Mouse (Mus musculus): ENCODE results near the gene Ryr3. TPM values are rescaled to one million over a fixed set of nuclear protein-coding genes. Genes with fewer than 3 reads are reported as not detected.

Ryr3 gene
- polyA plus RNA-seq, 1 experiment from 2014 or later, result 0.56 TPM

GRCm38 (mm10) chr2:112676721-112677120 lies 540.2 kb downstream of the Ryr3 start:
- Histone ChIP-seq H3K4me1 (no peaks in the 10 kb centered on the region), H3K9me3 (replicated peaks) (no peaks in the 10 kb centered on the region), H3K36me3 (no peaks in the 10 kb centered on the region), H3K4me3 (replicated peaks) (no peak overlapping the region), H3K27ac (no peak overlapping the region), H3K4me2 (no peak overlapping the region), H3K27me3 (no peaks in the 10 kb centered on the region), H3K9ac (no peak overlapping the region)
- 76% methylated on average over 1 of the region's 1 CpGs for WGBS
- ATAC-seq (replicated peaks; ENCODE audit: low FRiP score), result no peak

DNA sequence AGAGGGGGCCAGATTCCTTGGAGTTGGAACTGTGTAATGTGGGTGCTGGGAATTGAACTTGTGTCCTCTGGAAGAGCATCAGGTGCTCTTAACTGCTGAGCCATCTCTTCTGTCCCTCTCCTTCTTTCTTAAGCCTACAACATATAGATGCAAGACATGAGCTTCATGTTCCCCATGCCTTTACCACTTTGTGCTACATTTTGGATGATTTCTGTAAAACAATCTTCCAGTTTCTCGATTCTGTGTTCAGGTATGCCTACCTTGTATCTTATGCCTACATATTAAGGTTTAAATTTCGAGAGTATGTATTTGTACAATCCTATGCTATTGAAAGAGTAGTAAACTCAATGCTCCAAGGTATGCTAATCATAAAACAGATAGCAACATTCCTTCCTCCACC lies 540.7 kb downstream of the Ryr3 start:
- 86% methylated on average over 2 of the region's 2 CpGs for WGBS
- Histone ChIP-seq H3K27ac (no peak overlapping the region), H3K27me3 (no peaks in the 10 kb centered on the region), H3K9me3 (replicated peaks) (no peaks in the 10 kb centered on the region), H3K4me1 (no peaks in the 10 kb centered on the region), H3K4me3 (replicated peaks) (no peak overlapping the region), H3K36me3 (no peaks in the 10 kb centered on the region), H3K4me2 (no peak overlapping the region), H3K9ac (no peak overlapping the region)
- ATAC-seq (replicated peaks; ENCODE audit: low FRiP score), result no peak

- H3K27ac ChIP-seq, result no peak overlapping the region
- H3K4me1 ChIP-seq, result no peaks in the 10 kb centered on the region
- no peaks in the 10 kb centered on the region for H3K36me3 ChIP-seq
- H3K9me3 ChIP-seq (replicated peaks), result no peaks in the 10 kb centered on the region
- no peak for ATAC-seq (replicated peaks; ENCODE audit: low FRiP score)
- no peak overlapping the region for H3K4me2 ChIP-seq
- no peaks in the 10 kb centered on the region for H3K27me3 ChIP-seq
- H3K4me3 ChIP-seq (replicated peaks), result no peak overlapping the region
- no peak overlapping the region for H3K9ac ChIP-seq
- 89% methylated on average over 3 of the region's 3 CpGs for WGBS
Measured at GRCm38 (mm10) chr2:112669461-112669860, 547.4 kb downstream of the Ryr3 start.

DNA sequence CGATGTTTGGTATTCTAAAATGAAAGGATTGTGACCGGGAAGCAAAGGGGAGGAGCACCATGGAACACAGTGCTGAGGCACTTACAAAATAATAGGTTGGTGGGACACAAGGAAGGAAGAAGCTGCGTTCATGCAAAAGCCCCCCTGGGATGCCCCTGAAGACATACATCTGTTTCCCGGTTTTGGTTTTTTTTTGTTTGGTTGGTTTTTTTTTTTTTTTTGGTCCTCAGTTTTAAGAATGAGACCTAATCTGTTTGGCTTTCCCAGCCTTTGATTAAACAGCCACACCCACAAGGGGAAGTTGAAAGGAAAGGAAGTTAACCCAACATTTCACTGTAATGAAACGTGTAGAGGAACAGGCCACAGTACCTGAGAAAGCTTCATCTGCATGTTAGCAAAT lies 560.8 kb downstream of the Ryr3 start:
- H3K4me2 ChIP-seq, result no peak overlapping the region
- H3K9me3 ChIP-seq (replicated peaks), result no peaks in the 10 kb centered on the region
- H3K9ac ChIP-seq, result no peak overlapping the region
- no peaks in the 10 kb centered on the region for H3K36me3 ChIP-seq
- no peak overlapping the region for H3K4me3 ChIP-seq (replicated peaks)
- WGBS, result 65% methylated on average over 5 of the region's 5 CpGs
- no peaks in the 10 kb centered on the region for H3K27me3 ChIP-seq
- no peaks in the 10 kb centered on the region for H3K4me1 ChIP-seq
- no peak for ATAC-seq (replicated peaks; ENCODE audit: low FRiP score)
- no peak overlapping the region for H3K27ac ChIP-seq

DNA sequence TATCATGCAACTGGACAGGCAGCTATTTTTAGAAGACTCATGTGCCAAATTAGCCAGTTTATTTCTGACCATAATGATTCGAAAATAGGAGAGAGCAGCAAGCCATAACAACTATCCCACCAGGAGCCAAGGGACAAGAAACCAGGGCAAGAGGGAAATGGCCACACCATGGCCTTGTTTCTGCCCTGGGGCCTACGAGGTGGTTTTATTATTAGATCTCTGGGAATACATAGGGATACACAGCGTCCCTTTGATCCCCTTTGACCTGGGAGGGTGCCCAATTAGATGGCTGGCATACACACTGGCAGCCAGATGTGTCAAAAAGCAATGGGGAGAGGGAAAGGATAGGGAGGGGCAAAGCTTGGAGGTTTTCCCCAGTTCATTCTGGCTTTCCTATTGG lies 563.1 kb downstream of the Ryr3 start:
- Histone ChIP-seq H3K9me3 (replicated peaks) (no peaks in the 10 kb centered on the region), H3K36me3 (no peaks in the 10 kb centered on the region), H3K27ac (no peak overlapping the region), H3K27me3 (no peaks in the 10 kb centered on the region), H3K4me2 (no peak overlapping the region), H3K9ac (no peak overlapping the region), H3K4me1 (no peaks in the 10 kb centered on the region), H3K4me3 (replicated peaks) (no peak overlapping the region)
- ATAC-seq (replicated peaks; ENCODE audit: low FRiP score), result no peak
- whole genome bisulfite sequencing, result 78% methylated on average over 3 of the region's 3 CpGs

DNA sequence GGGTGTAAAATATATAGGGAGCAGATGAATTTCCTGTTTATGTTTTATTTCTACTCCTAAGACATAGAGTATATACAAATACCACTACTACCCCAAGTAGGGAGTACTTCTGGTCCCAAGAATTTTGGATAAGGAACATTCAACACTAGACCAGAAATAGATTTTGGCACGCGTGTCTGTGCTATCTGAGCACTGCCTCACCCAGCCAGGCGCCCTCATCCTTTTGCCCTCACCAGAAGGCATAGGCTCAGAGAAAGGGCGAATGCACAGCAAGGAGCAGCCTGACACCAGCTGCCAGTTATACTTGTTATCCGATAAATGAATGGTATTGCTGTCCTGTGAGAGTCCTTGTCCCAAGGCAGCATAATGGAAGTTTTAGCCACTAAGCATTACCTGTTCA lies 579.7 kb downstream of the Ryr3 start:
- no peaks in the 10 kb centered on the region for H3K9me3 ChIP-seq (replicated peaks)
- H3K36me3 ChIP-seq, result peaks cover 4% of the 10 kb centered on the region; the same call in 1 of the 2 replicates
- 90% methylated on average over 5 of the region's 5 CpGs for WGBS
- H3K9ac ChIP-seq, result no peak overlapping the region
- no peak overlapping the region for H3K27ac ChIP-seq
- no peaks in the 10 kb centered on the region for H3K27me3 ChIP-seq
- no peak overlapping the region for H3K4me2 ChIP-seq
- no peaks in the 10 kb centered on the region for H3K4me1 ChIP-seq
- ATAC-seq (replicated peaks; ENCODE audit: low FRiP score), result no peak
- H3K4me3 ChIP-seq (replicated peaks), result no peak overlapping the region

GRCm38 (mm10) chr2:112632536-112632935 lies 584.4 kb downstream of the Ryr3 start:
- no peak overlapping the region for H3K9ac ChIP-seq
- H3K4me1 ChIP-seq, result no peaks in the 10 kb centered on the region; the same call in 1 of the 2 replicates
- no peak overlapping the region for H3K4me3 ChIP-seq (replicated peaks)
- 87% methylated on average over 9 of the region's 9 CpGs for WGBS
- no peak overlapping the region for H3K27ac ChIP-seq
- no peaks in the 10 kb centered on the region for H3K27me3 ChIP-seq
- H3K9me3 ChIP-seq (replicated peaks), result no peaks in the 10 kb centered on the region
- H3K4me2 ChIP-seq, result no peak overlapping the region
- no peak for ATAC-seq (replicated peaks; ENCODE audit: low FRiP score)
- peaks cover 4% of the 10 kb centered on the region; the same call in 1 of the 2 replicates for H3K36me3 ChIP-seq

- Histone ChIP-seq H3K4me2 (no peak overlapping the region), H3K4me3 (replicated peaks) (no peak overlapping the region), H3K9me3 (replicated peaks) (no peaks in the 10 kb centered on the region), H3K9ac (no peak overlapping the region), H3K27me3 (no peaks in the 10 kb centered on the region), H3K4me1 (no peaks in the 10 kb centered on the region; the same call in 1 of the 2 replicates), H3K27ac (no peak overlapping the region), H3K36me3 (peaks cover 4% of the 10 kb centered on the region; the same call in 1 of the 2 replicates)
- peak; percentile 76 for ATAC-seq (replicated peaks; ENCODE audit: low FRiP score)
- 48% methylated on average over 11 of the region's 11 CpGs for WGBS
Measured at GRCm38 (mm10) chr2:112630669-112631068, 586.2 kb downstream of the Ryr3 start.

DNA sequence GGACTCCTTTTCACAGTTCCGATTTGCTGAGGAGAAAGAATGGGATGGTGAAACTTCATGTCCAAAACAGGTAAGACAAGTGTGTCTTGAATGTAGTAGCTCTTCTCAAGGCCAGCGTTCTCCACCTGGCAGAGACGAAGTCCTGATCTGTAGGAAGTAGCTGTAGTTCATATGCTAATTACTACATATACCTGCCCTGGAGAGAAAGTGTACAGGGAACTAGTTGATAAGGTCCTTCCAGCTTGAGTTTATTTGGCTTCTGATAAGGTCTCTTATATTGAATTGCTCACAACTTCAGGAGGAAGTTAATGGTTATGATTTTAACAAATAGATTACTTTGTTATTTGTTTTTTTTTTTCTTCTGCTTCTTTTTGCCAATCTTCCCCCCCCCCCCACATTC lies 591.7 kb downstream of the Ryr3 start:
- Histone ChIP-seq H3K27me3 (no peaks in the 10 kb centered on the region), H3K27ac (no peak overlapping the region), H3K4me2 (no peak overlapping the region), H3K9me3 (replicated peaks) (no peaks in the 10 kb centered on the region), H3K36me3 (no peaks in the 10 kb centered on the region), H3K9ac (no peak overlapping the region), H3K4me3 (replicated peaks) (no peak overlapping the region), H3K4me1 (no peaks in the 10 kb centered on the region)
- no peak for ATAC-seq (replicated peaks; ENCODE audit: low FRiP score)
- 85% methylated on average over 3 of the region's 3 CpGs for WGBS

DNA sequence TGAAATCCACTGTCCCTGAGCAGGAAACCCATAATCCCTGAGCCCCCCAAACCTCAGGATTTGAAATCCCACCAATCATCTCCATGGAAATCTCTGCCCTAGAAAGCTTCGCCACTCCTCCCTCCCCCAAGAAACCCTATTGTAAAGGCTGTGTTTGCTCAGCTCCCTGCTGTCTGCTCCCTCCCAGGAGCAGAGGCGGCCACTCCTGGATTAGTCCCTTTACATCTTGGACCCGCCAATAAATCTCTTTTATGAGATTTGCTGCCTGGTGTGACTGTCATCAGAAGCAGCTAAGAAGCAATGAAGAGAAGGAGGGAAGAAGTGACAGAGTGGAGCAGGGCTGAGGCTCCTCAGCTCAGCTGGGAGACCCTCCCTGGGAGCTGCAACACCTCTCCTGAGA lies 599.7 kb downstream of the Ryr3 start:
- H3K36me3 ChIP-seq, result no peaks in the 10 kb centered on the region
- no peak overlapping the region for H3K4me3 ChIP-seq (replicated peaks)
- H3K27ac ChIP-seq, result no peak overlapping the region
- peaks cover 6% of the 10 kb centered on the region for H3K4me1 ChIP-seq
- no peak overlapping the region for H3K9ac ChIP-seq
- no peaks in the 10 kb centered on the region for H3K27me3 ChIP-seq
- no peak overlapping the region for H3K4me2 ChIP-seq
- H3K9me3 ChIP-seq (replicated peaks), result no peaks in the 10 kb centered on the region
- ATAC-seq (replicated peaks; ENCODE audit: low FRiP score), result peak; percentile 82
- 22% methylated on average over 3 of the region's 3 CpGs for WGBS

GRCm38 (mm10) chr2:112614375-112614774 lies 602.5 kb downstream of the Ryr3 start:
- no peak overlapping the region for H3K27ac ChIP-seq
- H3K9ac ChIP-seq, result no peak overlapping the region
- H3K27me3 ChIP-seq, result no peaks in the 10 kb centered on the region
- H3K4me3 ChIP-seq (replicated peaks), result no peak overlapping the region
- WGBS, result 88% methylated on average over 7 of the region's 7 CpGs
- H3K4me1 ChIP-seq, result peaks cover 6% of the 10 kb centered on the region
- ATAC-seq (replicated peaks; ENCODE audit: low FRiP score), result no peak
- H3K36me3 ChIP-seq, result no peaks in the 10 kb centered on the region
- no peaks in the 10 kb centered on the region for H3K9me3 ChIP-seq (replicated peaks)
- no peak overlapping the region for H3K4me2 ChIP-seq

GRCm38 (mm10) chr2:112612628-112613027 lies 604.3 kb downstream of the Ryr3 start:
- Histone ChIP-seq H3K4me1 (peaks cover 6% of the 10 kb centered on the region), H3K9ac (no peak overlapping the region), H3K4me3 (replicated peaks) (no peak overlapping the region), H3K4me2 (no peak overlapping the region), H3K36me3 (no peaks in the 10 kb centered on the region), H3K9me3 (replicated peaks) (no peaks in the 10 kb centered on the region), H3K27ac (no peak overlapping the region), H3K27me3 (no peaks in the 10 kb centered on the region)
- no peak for ATAC-seq (replicated peaks; ENCODE audit: low FRiP score)
- WGBS, result 84% methylated on average over 3 of the region's 3 CpGs

DNA sequence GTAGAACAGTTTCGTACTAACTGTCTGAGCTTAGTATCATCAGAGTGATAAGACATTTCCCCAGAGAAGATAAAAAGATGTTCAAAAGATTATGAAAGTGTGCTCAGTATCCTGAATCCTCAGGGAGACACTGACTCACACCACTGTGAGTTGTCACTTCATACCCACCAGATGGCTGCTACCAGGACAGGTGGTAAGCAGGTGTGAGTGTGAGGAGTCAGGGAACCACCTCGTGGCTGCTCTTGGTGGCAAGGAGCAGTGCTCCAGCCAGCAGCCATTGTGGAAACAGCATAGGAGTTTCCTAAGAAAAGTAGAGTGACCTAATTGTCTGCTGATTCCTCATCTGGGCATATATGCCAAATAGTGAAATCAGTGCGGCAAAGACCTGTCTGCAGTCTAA lies 610.4 kb downstream of the Ryr3 start:
- Histone ChIP-seq H3K4me3 (replicated peaks) (no peak overlapping the region), H3K4me2 (no peak overlapping the region), H3K36me3 (no peaks in the 10 kb centered on the region), H3K4me1 (no peaks in the 10 kb centered on the region), H3K27me3 (no peaks in the 10 kb centered on the region), H3K27ac (no peak overlapping the region), H3K9me3 (replicated peaks) (no peaks in the 10 kb centered on the region), H3K9ac (no peak overlapping the region)
- no peak for ATAC-seq (replicated peaks; ENCODE audit: low FRiP score)
- 80% methylated on average over 3 of the region's 3 CpGs for WGBS

Measured in kidney, embryonic 15.5 days (tissue).